Mouse (Mus musculus) ES-CJ7 (cell line): ENCODE measurements around the gene Wnk2.
A peak's percentile ranks its signal among the peaks of the same experiment; 100 is the strongest.

Experiments
- DNase-seq: peaks from one replicate; pipeline ENCODE4 v3.0.0; 2011; ENCODE audit warnings: low read depth, low spot score

Wnk2 gene

DNA sequence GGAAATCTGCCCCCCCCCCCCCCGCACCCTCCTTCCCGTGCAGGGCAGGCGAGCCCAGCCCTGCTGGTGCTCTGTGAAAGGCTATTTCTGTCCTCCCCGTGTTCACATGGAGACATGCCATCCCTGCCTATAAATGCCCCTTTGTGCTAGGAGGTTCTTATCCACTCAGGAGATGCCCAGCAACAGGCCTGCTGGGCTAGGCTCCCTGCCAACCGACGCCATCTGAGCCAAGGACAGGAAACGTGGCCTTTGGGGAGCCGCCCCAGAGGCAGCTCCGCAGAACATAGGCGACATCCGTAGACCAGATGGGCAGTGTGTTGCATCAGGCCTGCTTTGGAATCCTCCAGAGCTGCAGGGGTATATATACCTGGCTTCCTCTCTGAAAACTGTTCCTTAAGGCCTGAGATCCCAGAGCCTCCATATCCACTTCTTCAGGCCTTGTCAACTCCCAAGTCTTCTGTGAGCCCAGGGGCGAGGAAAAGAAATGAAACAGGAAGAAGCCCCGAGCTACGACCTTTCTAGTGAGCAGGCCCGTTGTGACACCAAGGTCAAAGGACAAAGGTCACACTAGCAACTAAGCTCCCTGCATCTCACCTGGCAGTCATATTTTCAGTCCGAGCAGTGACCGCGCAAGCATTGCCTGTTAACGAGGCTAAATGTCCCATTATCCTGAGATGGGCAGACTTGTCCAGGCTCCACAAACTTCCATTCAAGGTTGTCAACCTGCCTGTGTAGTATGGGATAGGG lies 31.2 kb upstream of the Wnk2 start:
- no peak for DNase-seq

DNA sequence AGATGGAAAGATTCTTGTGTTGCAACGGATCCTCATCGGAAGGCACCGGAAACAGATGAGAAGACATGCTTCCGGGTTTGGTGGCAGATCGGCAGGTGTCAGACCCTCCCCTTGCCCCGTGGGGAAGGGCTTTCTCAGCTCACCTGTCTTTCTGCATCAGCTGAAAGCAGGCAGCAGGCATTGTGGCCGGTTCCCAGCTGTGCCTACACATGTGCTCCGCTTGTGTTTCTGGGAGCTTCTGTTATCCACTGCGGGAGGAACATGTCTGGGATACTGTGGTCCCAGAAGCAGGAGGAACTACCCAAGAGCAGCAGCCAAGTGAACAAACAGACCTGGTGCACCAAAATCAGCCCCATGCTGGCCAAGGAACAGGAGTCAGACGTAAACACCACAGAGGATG lies 27.7 kb upstream of the Wnk2 start:
- no peak for DNase-seq

- peak; percentile 86 for DNase-seq
Measured at GRCm38 (mm10) chr13:49172971-49173596, 25.3 kb upstream of the Wnk2 start.

DNA sequence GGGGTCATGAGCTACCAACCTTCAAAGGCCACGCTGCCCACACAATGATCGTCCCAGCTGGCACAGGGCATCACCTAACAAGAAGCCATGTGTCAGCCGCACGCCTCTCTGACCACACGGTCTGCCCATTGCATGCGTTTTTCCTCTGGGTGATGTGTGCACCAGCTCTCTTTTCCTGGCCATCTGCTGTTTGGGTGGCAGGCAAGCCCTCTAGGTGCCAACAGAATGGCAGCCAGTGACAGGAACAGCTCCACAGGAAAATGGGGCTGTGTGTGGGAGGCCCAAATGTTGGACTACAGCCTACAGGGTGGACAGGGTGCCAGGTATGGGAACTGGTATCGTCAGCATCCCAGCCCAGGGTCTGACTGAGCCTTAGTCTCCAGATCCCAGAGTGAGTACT lies 24.5 kb upstream of the Wnk2 start:
- no peak for DNase-seq

- DNase-seq = no peak
Measured at GRCm38 (mm10) chr13:49171729-49172128, 23.9 kb upstream of the Wnk2 start.

GRCm38 (mm10) chr13:49170623-49171022 lies 22.8 kb upstream of the Wnk2 start:
- no peak for DNase-seq

DNA sequence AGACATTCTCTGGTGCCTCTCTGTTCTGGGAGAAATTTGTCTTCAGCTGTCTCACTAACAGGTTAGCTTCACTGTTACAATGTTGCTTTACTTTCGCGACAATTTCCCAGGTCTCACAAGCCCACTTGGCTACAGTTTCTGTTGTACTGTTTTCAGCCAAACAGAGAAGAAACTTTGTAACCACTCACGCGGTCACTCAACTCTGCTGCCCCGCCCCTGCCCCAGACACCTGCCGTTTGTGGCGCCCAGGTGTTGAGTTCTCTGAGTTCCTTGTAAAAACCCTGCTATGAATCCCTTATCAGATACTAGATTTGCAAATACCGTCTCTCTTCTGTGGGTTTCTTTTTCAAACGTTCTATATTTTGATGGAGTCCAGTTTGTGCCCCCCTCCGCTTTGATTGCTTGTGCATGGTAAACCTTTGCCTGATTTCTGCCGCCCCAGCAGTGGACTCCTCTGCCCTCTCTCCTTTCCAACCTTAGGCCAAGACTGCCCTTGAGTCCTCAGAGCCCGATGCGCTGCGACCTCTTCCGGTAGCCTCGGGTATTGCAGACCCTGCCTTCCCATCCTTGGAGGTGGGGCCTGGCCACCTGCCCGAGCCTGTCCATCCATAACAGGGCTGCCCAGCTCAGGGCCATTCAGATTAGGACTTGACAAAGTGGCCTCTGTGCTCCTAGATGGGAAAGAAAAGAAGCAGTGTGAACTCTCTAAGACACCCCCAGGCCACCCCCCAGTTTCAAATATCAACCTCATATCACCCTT lies 21.8 kb upstream of the Wnk2 start:
- DNase-seq = peak; percentile 66

DNA sequence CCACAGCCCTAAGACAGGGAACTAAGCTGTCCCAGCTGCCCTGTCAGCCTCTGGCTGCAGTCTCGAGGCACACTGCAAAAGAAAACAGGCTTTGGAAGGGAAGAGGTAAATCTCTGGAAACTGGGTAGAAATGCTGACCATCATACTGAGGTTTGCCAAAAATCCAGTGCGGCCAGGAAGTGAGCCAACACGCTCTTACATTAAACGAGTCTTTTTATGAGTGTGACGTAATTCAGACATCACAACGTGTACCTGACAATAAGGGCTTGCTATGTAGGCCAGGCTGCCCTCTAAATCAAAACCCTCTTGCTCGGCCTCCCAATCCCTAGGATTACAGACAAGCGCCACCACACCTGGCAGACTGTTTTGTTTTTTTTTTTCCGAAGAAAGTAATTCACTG lies 19.3 kb upstream of the Wnk2 start:
- DNase-seq = no peak

DNA sequence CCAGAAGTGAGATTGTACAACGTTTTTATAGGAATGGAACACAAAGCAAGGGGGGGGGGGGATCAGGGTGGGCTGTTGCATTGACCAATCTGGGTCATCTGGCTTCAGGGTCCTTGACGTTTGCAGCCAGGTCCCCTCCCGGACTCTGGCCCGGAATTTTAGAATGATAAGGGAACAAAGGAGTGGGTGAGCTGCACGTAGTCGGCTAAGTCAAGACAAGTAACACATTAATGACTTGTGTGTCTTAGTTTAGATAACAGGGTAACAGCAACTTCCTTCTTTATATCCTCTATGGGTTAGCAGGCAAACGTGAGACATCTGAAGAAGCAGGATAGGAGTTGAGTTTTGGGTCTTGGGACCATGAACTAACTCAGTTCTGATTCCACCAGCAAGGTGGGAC lies 15.8 kb upstream of the Wnk2 start:
- no peak for DNase-seq

- no peak for DNase-seq
Measured at GRCm38 (mm10) chr13:49162722-49163121, 14.9 kb upstream of the Wnk2 start.

GRCm38 (mm10) chr13:49161236-49161635 lies 13.4 kb upstream of the Wnk2 start:
- no peak for DNase-seq

DNA sequence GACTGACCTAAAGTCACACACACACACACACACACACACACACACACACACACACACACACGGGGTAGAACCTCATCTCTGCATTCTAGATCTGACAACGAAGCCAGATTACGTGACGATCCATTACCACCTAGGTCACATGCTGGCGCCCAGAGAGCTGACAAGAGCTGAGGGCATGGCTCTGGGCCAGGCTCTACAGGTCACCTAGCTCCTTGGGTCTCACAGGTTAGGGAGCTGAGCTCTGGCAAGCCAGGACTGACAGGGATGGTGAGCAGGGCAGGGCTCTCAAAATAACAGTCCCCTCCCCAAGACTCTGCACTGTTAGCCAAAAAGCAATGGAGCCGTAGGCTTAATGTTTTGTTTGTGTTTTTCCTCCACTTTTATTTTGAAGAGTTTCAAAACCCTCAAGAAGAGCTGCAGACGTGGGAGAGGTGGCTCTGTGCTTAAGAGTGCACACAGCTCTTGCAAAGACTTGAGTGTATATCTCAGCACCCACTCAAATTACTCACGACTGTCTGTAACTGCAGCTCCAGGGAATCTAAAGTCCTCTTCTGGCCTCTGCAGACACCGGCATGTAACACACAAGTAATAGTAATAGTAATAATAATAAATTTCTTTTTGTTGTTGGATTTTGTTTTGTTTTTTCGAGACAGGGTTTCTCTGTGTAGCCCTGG lies 10.4 kb upstream of the Wnk2 start:
- DNase-seq = no peak

DNA sequence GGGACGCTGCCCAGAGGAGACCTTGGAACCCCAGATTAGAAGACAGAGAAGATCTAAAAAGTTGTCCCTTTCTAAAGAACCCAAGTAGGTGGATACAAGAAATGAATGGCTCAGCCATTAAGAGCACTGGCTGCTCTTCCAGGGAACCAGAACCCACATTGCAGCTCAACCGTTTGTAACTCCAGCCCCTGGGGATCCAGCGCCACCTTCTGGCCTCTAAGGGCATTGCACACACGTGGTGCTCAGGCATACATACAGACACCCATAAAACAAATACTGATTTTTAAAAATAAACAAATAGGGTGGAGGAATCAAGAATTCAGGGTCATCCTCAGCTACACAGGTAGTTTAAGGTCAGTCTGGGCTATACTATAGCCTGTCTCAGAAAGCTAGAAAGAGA lies 8.8 kb upstream of the Wnk2 start:
- DNase-seq = peak; percentile 38

DNA sequence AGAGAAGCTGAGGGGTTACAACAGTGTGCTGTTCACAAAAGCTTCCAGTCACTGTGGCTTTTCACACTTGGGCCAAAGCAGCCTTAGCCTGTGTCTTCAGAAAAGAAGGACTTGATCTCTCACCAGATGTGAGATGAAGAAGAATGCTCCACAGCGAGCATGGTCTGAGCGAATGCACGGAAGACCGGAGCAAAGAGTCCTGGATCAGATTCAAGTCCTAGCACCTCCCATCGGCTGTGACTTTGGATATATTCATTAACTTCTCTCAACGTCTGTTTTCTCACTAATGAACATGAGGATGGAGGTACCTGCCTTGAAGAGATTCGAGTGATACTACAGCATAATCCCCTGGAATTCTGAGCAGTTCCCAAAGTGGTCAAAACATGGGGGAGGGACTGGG lies 6.8 kb upstream of the Wnk2 start:
- no peak for DNase-seq

GRCm38 (mm10) chr13:49154028-49154427 lies 6.2 kb upstream of the Wnk2 start:
- DNase-seq = no peak

- no peak for DNase-seq
Measured at GRCm38 (mm10) chr13:49148687-49149086, 873 bp upstream of the Wnk2 start.

- peak; percentile 12 for DNase-seq
Measured at GRCm38 (mm10) chr13:49147007-49147857, 582 bp downstream of the Wnk2 start.

DNA sequence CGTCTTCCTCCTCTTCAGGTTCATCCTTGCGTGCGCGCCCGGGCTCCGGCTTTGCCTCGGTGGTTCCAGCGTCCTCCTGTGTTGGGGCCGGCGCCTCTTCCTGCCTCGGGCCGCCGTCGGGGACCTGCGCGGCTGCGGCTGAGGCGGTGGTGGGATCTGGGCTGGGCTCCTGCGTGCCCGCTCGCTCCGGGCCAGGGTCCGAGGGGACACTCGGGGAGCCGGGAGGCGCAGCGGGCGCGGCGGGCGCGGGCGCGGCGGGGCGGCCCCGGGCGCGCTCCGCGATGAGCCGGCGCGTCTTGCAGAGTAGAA lies 1.2 kb downstream of the Wnk2 start:
- no peak for DNase-seq

DNA sequence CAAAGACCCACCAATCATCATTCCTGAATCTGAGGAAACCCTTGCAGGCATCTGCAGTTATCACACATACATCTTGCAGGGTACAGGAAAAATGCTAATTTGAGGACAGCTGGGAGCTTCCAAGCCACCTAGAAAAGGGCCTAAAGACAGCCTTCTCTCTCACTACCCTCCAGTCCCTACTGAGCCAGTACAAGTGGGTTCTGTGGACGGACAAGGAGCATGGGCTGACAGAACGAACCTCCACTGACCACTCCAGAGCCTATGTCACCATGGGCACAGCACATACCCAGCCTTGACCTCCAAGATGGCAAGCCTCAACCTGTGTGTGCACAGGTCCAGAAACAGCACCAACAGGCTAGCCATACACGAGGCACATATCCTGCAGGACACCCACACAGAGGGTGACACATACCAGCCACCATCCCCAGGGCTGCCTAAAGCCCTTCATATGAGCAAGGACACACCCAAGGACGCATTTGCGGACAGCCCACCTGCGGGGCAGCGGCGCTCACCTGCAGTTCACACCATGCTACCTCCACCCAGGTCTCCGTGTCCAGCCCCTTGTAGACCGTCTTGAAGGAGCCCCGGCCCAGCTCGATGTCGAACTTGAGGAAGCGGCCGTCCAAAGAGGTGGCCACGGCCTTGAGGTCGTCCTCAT lies 1.6 kb downstream of the Wnk2 start:
- DNase-seq = no peak

DNA sequence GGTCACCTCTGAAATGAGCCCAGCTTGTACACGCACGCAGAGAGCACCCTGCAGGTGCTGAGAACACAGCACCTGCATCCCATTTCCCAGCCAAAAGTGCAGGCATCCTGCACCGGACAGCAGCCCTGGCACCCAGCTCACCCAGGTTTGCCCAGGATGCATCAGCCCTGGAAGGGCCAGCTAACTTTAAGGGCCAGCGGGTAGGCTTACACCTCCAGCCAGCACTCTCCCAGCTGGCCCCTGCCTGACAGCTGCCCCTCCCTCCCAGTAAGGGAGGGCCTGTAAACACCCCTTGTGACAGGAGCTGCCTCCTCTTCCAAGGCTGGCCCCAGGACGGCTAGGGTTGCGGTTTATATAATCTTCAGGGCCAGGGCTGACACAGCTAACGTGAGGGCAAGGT lies 2.4 kb downstream of the Wnk2 start:
- DNase-seq = no peak

DNA sequence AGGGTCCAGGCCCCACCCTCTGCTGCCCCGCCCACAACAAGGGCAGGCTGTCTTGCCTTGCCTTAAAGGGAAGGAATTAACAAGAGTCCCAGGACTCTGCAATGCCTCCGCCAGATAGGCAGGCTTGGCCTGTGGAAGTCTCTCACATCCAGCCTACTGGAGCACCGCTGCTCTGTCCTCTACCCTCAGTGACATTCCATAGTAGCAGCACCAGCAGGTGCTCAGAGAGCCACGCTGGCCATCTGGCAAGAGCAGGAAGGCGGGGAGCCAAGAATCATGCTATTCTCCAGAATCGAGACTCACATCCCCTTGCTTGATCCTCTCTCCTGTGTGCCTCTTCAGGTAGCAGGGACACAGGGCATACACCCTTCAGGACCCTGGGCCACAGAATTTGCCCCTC lies 3.4 kb downstream of the Wnk2 start:
- DNase-seq = no peak
